Mouse (Mus musculus) intestine, embryonic 14.5 days (tissue): Measurements from ENCODE around the gene Myl6b. TPM values are rescaled to one million over a fixed set of nuclear protein-coding genes. Genes with fewer than 3 reads are reported as not detected.
"Not testable (repeated sequence)": the region's sequence is repeated elsewhere in the genome, so short reads cannot be mapped to it uniquely, and the experiment has no call there.

ENCODE experiments used
- ATAC-seq: fragments of 200-750 bp; cut with Nextera tagmentation; replicated peaks from 2 replicates; pipeline ENCODE4 v1.8.0; 2017; ENCODE audit warnings: low read depth, moderate number of reproducible peaks, moderate TSS enrichment, moderate library complexity; ENCODE audit not compliant: low FRiP score, low TSS enrichment
- DNase-seq: peaks from one replicate; pipeline ENCODE4 v3.0.0-alpha.2; 2018; ENCODE audit warnings: low spot score
- H3K27ac ChIP-seq: fragments of 300-500 bp; sonication (generic); 2 replicates; pipeline ENCODE4 v1.5.1; 2014; ENCODE audit warnings: low read depth, mild to moderate bottlenecking, control low read depth
- H3K27me3 ChIP-seq: fragments of 300-500 bp; sonication (generic); replicated peaks from 2 replicates; pipeline ENCODE4 v1.6.1; 2014; ENCODE audit warnings: low read length, control low read depth; ENCODE audit not compliant: control insufficient read depth, insufficient read depth
- H3K36me3 ChIP-seq: fragments of 300-500 bp; sonication (generic); 2 replicates; pipeline ENCODE4 v1.6.1; 2014; ENCODE audit warnings: low read length, control low read depth; ENCODE audit not compliant: control insufficient read depth, insufficient read depth
- H3K4me1 ChIP-seq: fragments of 300-500 bp; sonication (generic); replicated peaks from 2 replicates; pipeline ENCODE4 v1.6.1; 2014; ENCODE audit warnings: low read length, control low read depth, mixed read lengths; ENCODE audit not compliant: control insufficient read depth, insufficient read depth
- H3K4me2 ChIP-seq: fragments of 300-500 bp; sonication (generic); 2 replicates; pipeline ENCODE4 v1.6.1; 2014; ENCODE audit warnings: low read length
- H3K4me3 ChIP-seq: fragments of 300-500 bp; sonication (generic); 2 replicates; pipeline ENCODE4 v1.5.1; 2014; ENCODE audit warnings: low read depth, low read length, control low read depth, mixed read lengths
- H3K9ac ChIP-seq: fragments of 300-500 bp; sonication (generic); 2 replicates; pipeline ENCODE4 v1.6.1; 2014; ENCODE audit warnings: mild to moderate bottlenecking, low read length
- H3K9me3 ChIP-seq: fragments of 300-500 bp; sonication (generic); 2 replicates; pipeline ENCODE4 v1.6.1; 2016; ENCODE audit warnings: low read length, control low read depth; ENCODE audit not compliant: control insufficient read depth
- WGBS: fragments of 180-500 bp; shearing (Covaris S2); extraction: QIAGEN DNeasy Blood & Tissue Kit; methylation state at CpG from one replicate; pipeline ENCODE4 v1.1.7; 2014; 5-methylcytosine and 5-hydroxymethylcytosine counted together
- polyA plus RNA-seq: library from polyadenylated mRNA; unstranded; fragments of >200 nt; fragmentation: Nextera tagmentation; extraction: Ambion mirVana; gene quantifications from 2 replicates; pipeline ENCODE4 v1.2.1, GENCODE M21; 2014

Gene Myl6b
- polyA plus RNA-seq, 1 experiment from 2014 or later = 3.1 TPM

DNA sequence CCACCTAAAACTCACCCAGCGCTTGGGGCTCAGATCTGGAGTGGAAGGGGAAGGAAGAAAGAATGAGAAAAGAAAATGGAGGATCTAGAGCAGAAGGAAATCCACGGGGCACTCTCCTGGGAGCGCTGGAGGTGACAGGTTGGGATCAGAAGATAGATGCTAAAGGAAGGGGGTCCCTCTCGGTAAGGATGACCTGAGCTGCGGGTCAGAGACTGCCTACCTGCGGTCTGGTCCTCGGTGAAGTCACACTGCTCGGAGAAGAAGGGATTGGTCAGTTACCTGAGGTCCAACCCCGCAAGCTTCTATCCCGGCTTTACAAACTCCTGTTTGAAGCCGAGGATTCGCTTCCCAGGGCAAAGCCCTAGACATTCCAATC lies 5.2 kb downstream of the Myl6b start:
- H3K4me1 ChIP-seq = peaks cover 29% of the 10 kb centered on the region
- no peaks in the 10 kb centered on the region for H3K9me3 ChIP-seq
- WGBS = 0% methylated on average over 12 of the region's 12 CpGs
- H3K4me2 ChIP-seq = peak overlapping the region; percentile 87
- peak overlapping the region; percentile 97 for H3K9ac ChIP-seq
- H3K27me3 ChIP-seq = no peaks in the 10 kb centered on the region
- DNase-seq (no peak), ATAC-seq (peak; percentile 20)
- H3K36me3 ChIP-seq = peaks cover 41% of the 10 kb centered on the region
- H3K27ac ChIP-seq = peak overlapping the region; percentile 95
- H3K4me3 ChIP-seq = peak overlapping the region; percentile 99

GRCm38 (mm10) chr10:128492633-128493311 lies 5.7 kb downstream of the Myl6b start:
- peak overlapping the region; percentile 87 for H3K4me2 ChIP-seq
- H3K36me3 ChIP-seq = peaks cover 46% of the 10 kb centered on the region
- H3K27ac ChIP-seq = peak overlapping the region; percentile 95
- H3K9ac ChIP-seq = peak overlapping the region; percentile 97
- no peaks in the 10 kb centered on the region for H3K27me3 ChIP-seq
- no peaks in the 10 kb centered on the region for H3K9me3 ChIP-seq
- DNase-seq (peak; percentile 83), ATAC-seq (peak; percentile 55)
- 18% methylated on average over 12 of the region's 12 CpGs for WGBS
- H3K4me1 ChIP-seq = peaks cover 23% of the 10 kb centered on the region
- H3K4me3 ChIP-seq = peak overlapping the region; percentile 99

- Histone ChIP-seq H3K36me3 (peaks cover 53% of the 10 kb centered on the region), H3K27ac (peak overlapping the region; percentile 95), H3K4me2 (peak overlapping the region; percentile 87), H3K9ac (peak overlapping the region; percentile 97), H3K4me3 (peak overlapping the region; percentile 99), H3K4me1 (peaks cover 23% of the 10 kb centered on the region)
- not testable (repeated sequence) for ATAC-seq, H3K27me3 ChIP-seq, DNase-seq, H3K9me3 ChIP-seq
- 27% methylated on average over 8 of the region's 8 CpGs for WGBS
Observed at GRCm38 (mm10) chr10:128492051-128492450, 6.4 kb downstream of the Myl6b start.

DNA sequence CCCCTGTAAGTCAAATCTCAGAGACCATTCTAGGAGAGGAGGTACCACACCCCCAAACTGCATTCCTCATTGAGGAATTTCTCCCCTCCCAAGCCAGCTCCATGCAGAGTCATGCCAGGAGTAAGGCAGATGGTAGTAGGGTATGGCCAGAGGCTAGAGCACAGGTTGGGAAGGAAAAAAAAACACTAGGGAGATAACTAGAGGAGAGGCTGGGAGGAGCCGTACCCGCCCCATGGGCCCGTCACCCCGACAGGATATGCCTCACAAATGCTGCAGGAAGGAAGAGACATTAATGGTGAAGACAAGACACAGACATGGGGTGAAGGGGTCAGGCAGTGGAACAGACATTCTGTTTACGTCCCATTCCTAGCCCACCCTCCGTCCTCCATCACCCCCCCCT lies 7.0 kb downstream of the Myl6b start:
- Histone ChIP-seq H3K27me3 (no peaks in the 10 kb centered on the region), H3K9me3 (no peaks in the 10 kb centered on the region), H3K4me2 (peak overlapping the region; percentile 87), H3K9ac (peak overlapping the region; percentile 97), H3K27ac (peak overlapping the region; percentile 95), H3K36me3 (peaks cover 56% of the 10 kb centered on the region), H3K4me3 (peak overlapping the region; percentile 99), H3K4me1 (peaks cover 23% of the 10 kb centered on the region)
- DNase-seq (peak; percentile 68), ATAC-seq (no peak)
- 15% methylated on average over 6 of the region's 6 CpGs for WGBS

- H3K4me1 ChIP-seq = peaks cover 23% of the 10 kb centered on the region
- peak overlapping the region; percentile 87 for H3K4me2 ChIP-seq
- H3K4me3 ChIP-seq = peak overlapping the region; percentile 99
- no peaks in the 10 kb centered on the region for H3K27me3 ChIP-seq
- H3K9me3 ChIP-seq = no peaks in the 10 kb centered on the region
- no peak for ATAC-seq
- DNase-seq = no peak
- peak overlapping the region; percentile 97 for H3K9ac ChIP-seq
- H3K36me3 ChIP-seq = peaks cover 59% of the 10 kb centered on the region
- peak overlapping the region; percentile 95 for H3K27ac ChIP-seq
- WGBS = 40% methylated on average over 5 of the region's 5 CpGs
Observed at GRCm38 (mm10) chr10:128490912-128491311, 7.6 kb downstream of the Myl6b start.

GRCm38 (mm10) chr10:128490232-128490631 lies 8.3 kb downstream of the Myl6b start:
- 23% methylated on average over 5 of the region's 5 CpGs for WGBS
- DNase-seq = no peak
- H3K27ac ChIP-seq = peak overlapping the region; percentile 95
- no peaks in the 10 kb centered on the region for H3K9me3 ChIP-seq
- H3K4me2 ChIP-seq = peak overlapping the region; percentile 87
- H3K27me3 ChIP-seq = no peaks in the 10 kb centered on the region
- peaks cover 65% of the 10 kb centered on the region for H3K36me3 ChIP-seq
- 0 out of 2 replicates have a peak overlapping the region, but pooled peaks have one; percentile 6 for H3K4me3 ChIP-seq
- peaks cover 23% of the 10 kb centered on the region for H3K4me1 ChIP-seq
- H3K9ac ChIP-seq = peak overlapping the region; percentile 97
- no peak for ATAC-seq

DNA sequence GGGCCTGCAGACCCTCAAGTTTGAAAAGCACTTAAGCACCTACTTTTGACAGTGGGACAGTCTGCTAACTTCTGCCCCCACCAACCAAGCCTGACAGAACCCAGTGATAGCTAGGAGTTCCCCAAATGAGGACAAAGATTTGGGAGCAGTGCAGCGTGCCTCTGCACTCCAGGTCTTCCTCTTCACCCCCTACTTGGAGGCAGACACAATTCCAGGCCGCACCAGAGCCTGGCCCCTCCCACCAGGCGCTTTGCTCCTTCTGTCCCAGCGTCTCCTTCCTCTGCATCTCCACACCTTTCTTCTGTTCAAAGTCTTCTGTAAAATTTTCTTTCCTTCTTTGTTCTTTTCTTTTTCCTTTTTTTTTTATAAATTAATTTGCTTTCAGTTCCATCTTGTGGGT lies 8.7 kb downstream of the Myl6b start:
- H3K4me2 ChIP-seq = peak overlapping the region; percentile 31
- 28% methylated on average over 4 of the region's 4 CpGs for WGBS
- H3K4me1 ChIP-seq = peaks cover 19% of the 10 kb centered on the region
- no peaks in the 10 kb centered on the region for H3K9me3 ChIP-seq
- 0 out of 2 replicates have a peak overlapping the region, but pooled peaks have one; percentile 6 for H3K4me3 ChIP-seq
- no peak for DNase-seq
- peaks cover 66% of the 10 kb centered on the region for H3K36me3 ChIP-seq
- H3K9ac ChIP-seq = peak overlapping the region; percentile 23
- peak overlapping the region; percentile 95 for H3K27ac ChIP-seq
- no peaks in the 10 kb centered on the region for H3K27me3 ChIP-seq
- no peak for ATAC-seq

DNA sequence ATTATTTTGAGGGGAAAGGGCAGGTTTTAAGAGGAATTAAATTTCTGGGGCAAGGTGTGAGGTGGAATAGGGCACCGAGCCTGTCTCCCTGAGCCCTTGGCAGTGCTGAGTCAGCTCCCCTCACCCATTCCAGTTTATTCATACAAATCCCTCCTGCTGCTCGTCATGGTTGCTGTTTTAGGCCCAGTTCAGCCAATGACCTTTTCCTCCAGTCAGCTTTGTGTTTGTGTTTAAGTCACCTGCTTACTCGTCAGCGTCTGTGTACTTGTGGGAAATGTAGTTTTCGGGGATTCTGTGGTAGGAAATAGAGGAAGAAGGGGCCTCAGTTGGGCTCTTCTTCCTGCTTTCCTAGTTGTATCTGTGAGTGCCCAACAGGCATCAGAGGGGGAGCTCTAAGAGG lies 9.1 kb downstream of the Myl6b start:
- H3K27me3 ChIP-seq = no peaks in the 10 kb centered on the region
- ATAC-seq (no peak), DNase-seq (no peak)
- H3K27ac ChIP-seq = peak overlapping the region; percentile 95
- H3K4me1 ChIP-seq = peaks cover 15% of the 10 kb centered on the region
- WGBS = 37% methylated on average over 5 of the region's 5 CpGs
- no peak overlapping the region for H3K4me3 ChIP-seq
- H3K9ac ChIP-seq = peak overlapping the region; percentile 20; the same call in 1 of the 2 replicates
- peaks cover 70% of the 10 kb centered on the region for H3K36me3 ChIP-seq
- H3K4me2 ChIP-seq = peak overlapping the region; percentile 31; the same call in 1 of the 2 replicates
- H3K9me3 ChIP-seq = no peaks in the 10 kb centered on the region

GRCm38 (mm10) chr10:128488776-128489175 lies 9.7 kb downstream of the Myl6b start:
- Histone ChIP-seq H3K4me1 (peaks cover 14% of the 10 kb centered on the region; the same call in 1 of the 2 replicates), H3K4me3 (no peak overlapping the region), H3K27ac (peak overlapping the region; percentile 33), H3K4me2 (no peak overlapping the region), H3K27me3 (no peaks in the 10 kb centered on the region), H3K9ac (no peak overlapping the region), H3K36me3 (peaks cover 76% of the 10 kb centered on the region), H3K9me3 (no peaks in the 10 kb centered on the region)
- ATAC-seq (no peak), DNase-seq (no peak)
- 70% methylated on average over 4 of the region's 4 CpGs for WGBS
